8 mouse cellular contexts compared by ENCODE assay signal in the genomic region with DNA sequence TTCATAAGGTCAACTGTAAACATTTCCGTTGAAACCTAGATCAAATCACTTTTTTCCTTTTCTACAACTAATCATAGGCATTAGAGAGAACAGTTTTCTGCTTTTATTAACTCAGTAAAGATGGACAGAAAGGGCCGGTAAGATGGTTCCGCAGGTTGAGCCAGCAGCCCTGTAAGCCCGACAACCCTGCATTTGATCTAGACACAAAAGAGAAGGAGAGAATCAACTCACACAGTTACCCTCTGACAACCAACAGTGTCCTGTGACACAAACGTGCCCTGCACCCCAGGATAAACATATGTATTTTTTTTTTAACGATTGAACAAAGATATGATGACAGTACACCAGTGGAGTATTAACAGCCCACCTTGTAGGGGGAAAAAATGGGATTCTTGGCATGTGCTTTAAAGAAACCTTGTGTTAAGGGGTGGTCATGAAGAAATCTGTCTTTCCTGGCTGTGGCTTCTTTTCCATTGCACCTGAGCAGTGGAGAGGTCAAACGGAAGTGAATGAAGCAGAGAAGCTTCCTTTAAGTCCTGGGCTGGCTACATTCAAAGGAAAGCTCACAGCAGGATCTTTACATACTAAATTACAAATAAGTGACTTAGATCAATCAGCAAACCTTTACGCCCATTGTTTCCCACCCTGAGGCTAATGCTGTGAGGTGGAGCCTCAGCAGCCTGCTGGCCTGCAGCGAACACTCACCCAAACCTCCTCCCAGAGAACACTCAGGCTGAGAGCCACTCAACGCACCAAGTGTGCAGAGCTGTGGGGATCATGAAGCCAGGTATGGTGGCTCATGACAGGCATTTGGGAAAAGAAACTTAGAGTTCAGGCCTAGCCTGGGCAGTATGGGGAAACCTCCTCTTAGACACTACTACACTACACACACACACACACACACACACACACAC.
DNase-seq lines count a peak whose midpoint lies in the region; ATAC-seq lines count a peak whose summit lies in the region.

No protein-coding gene starts in this region.

- H3K4me1 ChIP-seq in heart, embryonic 13.5 days = peaks cover 40% of the 10 kb centered on the region
- no peaks in the 10 kb centered on the region; the same call in 1 of the 2 replicates for H3K4me1 ChIP-seq in hindbrain, embryonic 14.5 days (replicated peaks; ENCODE audit: control insufficient read depth, insufficient read depth, low read length)

- no peaks in the 10 kb centered on the region for H3K36me3 ChIP-seq in heart, embryonic 13.5 days
- no peaks in the 10 kb centered on the region for H3K36me3 ChIP-seq in hindbrain, embryonic 14.5 days (replicated peaks; ENCODE audit: control insufficient read depth, insufficient read depth)

- no peak overlapping the region for H3K4me3 ChIP-seq in heart, embryonic 13.5 days
- H3K4me3 ChIP-seq in hindbrain, embryonic 14.5 days (replicated peaks; ENCODE audit: low read length) = no peak overlapping the region

- peak overlapping the region; percentile 29 for H3K27ac ChIP-seq in heart, embryonic 13.5 days (replicated peaks)
- no peak overlapping the region for H3K27ac ChIP-seq in hindbrain, embryonic 14.5 days

- no peaks in the 10 kb centered on the region; the same call in 1 of the 2 replicates for H3K27me3 ChIP-seq in heart, embryonic 13.5 days (replicated peaks)
- H3K27me3 ChIP-seq in hindbrain, embryonic 14.5 days (ENCODE audit: control insufficient read depth, insufficient read depth, low read length) = no peaks in the 10 kb centered on the region; the same call in 1 of the 2 replicates

- WGBS in heart, embryonic 13.5 days = 28% methylated on average over 10 of the region's 10 CpGs
- WGBS in hindbrain, embryonic 14.5 days = 17% methylated on average over 10 of the region's 10 CpGs

- H3K9ac ChIP-seq in heart, embryonic 13.5 days = peak overlapping the region; percentile 3; the same call in 1 of the 2 replicates
- H3K9ac ChIP-seq in hindbrain, embryonic 14.5 days = no peak overlapping the region

- no peaks in the 10 kb centered on the region for H3K9me3 ChIP-seq in heart, embryonic 13.5 days
- no peaks in the 10 kb centered on the region for H3K9me3 ChIP-seq in hindbrain, embryonic 14.5 days (ENCODE audit: control insufficient read depth, low read length)

- DNase-seq in heart, adult 8-10 months (ENCODE audit: low spot score) = no peak
- peak; percentile 53 for DNase-seq in WW6 (ENCODE audit: low read depth, low spot score)
- DNase-seq in hindbrain, embryonic 14.5 days (ENCODE audit: low spot score) = no peak
- peak; percentile 78 for DNase-seq in lung, postnatal 25 days (ENCODE audit: low spot score)
- no peak for DNase-seq in adrenal gland, adult 8-10 months
- no peak for DNase-seq in layer of hippocampus, adult 9-10 months (ENCODE audit: low spot score)
- DNase-seq in urinary bladder, postnatal 14 days (ENCODE audit: low spot score) = no peak

- ATAC-seq in heart, embryonic 13.5 days (ENCODE audit: extremely low read depth, insufficient number of reproducible peaks, low FRiP score, low TSS enrichment) = no peak
- ATAC-seq in hindbrain, embryonic 14.5 days (ENCODE audit: low FRiP score) = peak; percentile 32; the same call in 1 of the 2 replicates

- H3K4me2 ChIP-seq in heart, embryonic 13.5 days = peak overlapping the region; percentile 44
- H3K4me2 ChIP-seq in hindbrain, embryonic 14.5 days (replicated peaks) = peak overlapping the region; percentile 42

Comparison
In these comparisons a context has a peak if more than half of its experiments do, and no peak if none do; other contexts are left out.
1. DNase-seq: peak in WW6 (single experiment) and lung, postnatal 25 days (single experiment); none in heart, adult 8-10 months (single experiment), hindbrain, embryonic 14.5 days (single experiment), adrenal gland, adult 8-10 months (single experiment), layer of hippocampus, adult 9-10 months (single experiment) and urinary bladder, postnatal 14 days (single experiment).